Mouse (Mus musculus) G1E (cell line): ENCODE results near the gene Lrrc26.

Experiments
- CTCF ChIP-seq: IDR thresholded peaks from 2 replicates; pipeline ENCODE4 v1.5.1; 2012; ENCODE audit warnings: low read depth, low read length, inconsistent platforms, mixed read lengths
- GATA1 ChIP-seq: IDR thresholded peaks from 2 replicates; pipeline ENCODE4 v1.6.1; 2012; ENCODE audit warnings: borderline replicate concordance, low read length, inconsistent platforms, mixed read lengths
- POLR2AphosphoS5 ChIP-seq: IDR thresholded peaks from 2 replicates; pipeline ENCODE4 v1.6.1; 2012; ENCODE audit warnings: low read depth, low read length, inconsistent platforms; ENCODE audit not compliant: insufficient replicate concordance
- TAL1 ChIP-seq: conservative IDR thresholded peaks from 2 replicates; pipeline ENCODE4 v1.6.1; 2012; ENCODE audit warnings: low read depth, low read length, inconsistent platforms, mixed read lengths

GRCm38 (mm10) chr2:25297093-25297492 is 7.4 kb downstream of the Lrrc26 start:
- TF ChIP-seq CTCF (no peak), POLR2AphosphoS5 (no peak), GATA1 (no peak), TAL1 (no peak)
